Mouse (Mus musculus): ENCODE results near the gene Hsp90ab1.

GRCm38 (mm10) chr17:45547461-45548190 lies 25.4 kb downstream of the Hsp90ab1 start:
- TF ChIP-seq POLR2A (IDR thresholded peaks at IDR 0.05; ENCODE audit: borderline replicate concordance, insufficient read depth, low read length) (0 out of 2 replicates have a peak, but pooled peaks have one; percentile 11), CTCF (IDR thresholded peaks at IDR 0.05; ENCODE audit: borderline replicate concordance, insufficient read depth, low read depth, low read length) (peak; percentile 28; the same call in 1 of the 2 replicates)

Measured in cerebellum, adult 2 months (tissue).